Mouse (Mus musculus) heart, postnatal 25 days (tissue): ENCODE measurements around the gene Frmd4a. TPM values are rescaled to one million over a fixed set of nuclear protein-coding genes. Genes with fewer than 3 reads are reported as not detected.

Experiments
- DNase-seq: peaks from one replicate; pipeline ENCODE4 v3.0.0; 2022; ENCODE audit warnings: low spot score
- intact Hi-C: fragments of 180-260 bp; cut with DNase I; formaldehyde crosslinking; loops from one replicate; pipeline ENCODE4 v1.15.1; 2025
- total RNA-seq, 2 experiments: library from RNA; stranded (reverse); gene quantifications; 2 replicates each; pipeline ENCODE4 v1.2.3; 2021

Frmd4a gene
- total RNA-seq, 2 experiments from 2014 or later: 21.6 to 31.3 TPM

GRCm38 (mm10) chr2:4575163-4575562, 557.6 kb downstream of the Frmd4a start:
- intact Hi-C loops: no loop called here
- no peak for DNase-seq

- intact Hi-C loops: no loop called here
Measured at GRCm38 (mm10) chr2:4575975-4576374, 558.5 kb downstream of the Frmd4a start.

GRCm38 (mm10) chr2:4578291-4578690, 560.8 kb downstream of the Frmd4a start:
- intact Hi-C loops: no loop called here
- DNase-seq: no peak

More at GRCm38 (mm10) chr2:4575975-4576374, 558.5 kb downstream of the Frmd4a start:
- no peak for DNase-seq

- intact Hi-C loops: no loop called here
- DNase-seq: no peak
Measured at GRCm38 (mm10) chr2:4579357-4580068, 562.0 kb downstream of the Frmd4a start.

GRCm38 (mm10) chr2:4580666-4581065, 563.1 kb downstream of the Frmd4a start:
- no peak for DNase-seq
- intact Hi-C loops: no loop called here

- no peak for DNase-seq
- intact Hi-C loops: no loop called here
Measured at GRCm38 (mm10) chr2:4582930-4583329, 565.4 kb downstream of the Frmd4a start.

GRCm38 (mm10) chr2:4584252-4584651, 566.7 kb downstream of the Frmd4a start:
- DNase-seq: no peak
- intact Hi-C loops: no loop called here

- intact Hi-C loops: loop anchor here (2.0 kb wide), 1 partner anchor 25 kb away; no protein-coding TSS in a partner anchor
- no peak for DNase-seq
Measured at GRCm38 (mm10) chr2:4586245-4586644, 568.7 kb downstream of the Frmd4a start.

GRCm38 (mm10) chr2:4587685-4588409, 570.3 kb downstream of the Frmd4a start:
- intact Hi-C loops: loop anchor here (2.0 kb wide), 1 partner anchor 27 kb away; no protein-coding TSS in a partner anchor

GRCm38 (mm10) chr2:4591647-4592046, 574.1 kb downstream of the Frmd4a start:
- DNase-seq: no peak
- intact Hi-C loops: loop anchor here (10.0 kb wide), 1 partner anchor 47 kb away; no protein-coding TSS in a partner anchor

More at GRCm38 (mm10) chr2:4587685-4588409, 570.3 kb downstream of the Frmd4a start:
- DNase-seq: no peak

GRCm38 (mm10) chr2:4592666-4593065, 575.1 kb downstream of the Frmd4a start:
- peak; percentile 44 for DNase-seq
- intact Hi-C loops: loop anchor here (10.0 kb wide), 1 partner anchor 48 kb away; no protein-coding TSS in a partner anchor

GRCm38 (mm10) chr2:4593433-4593832, 575.9 kb downstream of the Frmd4a start:
- intact Hi-C loops: loop anchor here (10.0 kb wide), 1 partner anchor 49 kb away; no protein-coding TSS in a partner anchor
- peak; percentile 74 for DNase-seq

GRCm38 (mm10) chr2:4593878-4594387, 576.4 kb downstream of the Frmd4a start:
- DNase-seq: no peak
- intact Hi-C loops: loop anchor here (10.0 kb wide), 1 partner anchor 49 kb away; no protein-coding TSS in a partner anchor

- no peak for DNase-seq
- intact Hi-C loops: loop anchor here (10.0 kb wide), 1 partner anchor 52 kb away; no protein-coding TSS in a partner anchor
Measured at GRCm38 (mm10) chr2:4596992-4597391, 579.5 kb downstream of the Frmd4a start.

- peak; percentile 40 for DNase-seq
- intact Hi-C loops: loop anchor here (1.0 to 10.0 kb wide), 4 partner anchors 38 to 376 kb away; partner anchors contain the start of gene Prpf18
Measured at GRCm38 (mm10) chr2:4601034-4601890, 583.7 kb downstream of the Frmd4a start.

- no peak for DNase-seq
- intact Hi-C loops: loop anchor here (5.0 to 10.0 kb wide), 2 partner anchors 49 to 379 kb away; partner anchors contain the start of gene Prpf18
Measured at GRCm38 (mm10) chr2:4603361-4603945, 585.9 kb downstream of the Frmd4a start.

GRCm38 (mm10) chr2:4606559-4606958, 589.0 kb downstream of the Frmd4a start:
- intact Hi-C loops: loop anchor here (10.0 kb wide), 1 partner anchor 382 kb away; no protein-coding TSS in a partner anchor
- DNase-seq: no peak

- no peak for DNase-seq
- intact Hi-C loops: loop anchor here (10.0 kb wide), 1 partner anchor 383 kb away; no protein-coding TSS in a partner anchor
Measured at GRCm38 (mm10) chr2:4608253-4608652, 590.7 kb downstream of the Frmd4a start.

GRCm38 (mm10) chr2:4609433-4609832, 591.9 kb downstream of the Frmd4a start:
- no peak for DNase-seq
- intact Hi-C loops: loop anchor here (10.0 kb wide), 1 partner anchor 385 kb away; no protein-coding TSS in a partner anchor
